Mouse (Mus musculus): ENCODE measurements around the gene Lpin3.

Gene Lpin3

GRCm38 (mm10) chr2:160886221-160886620 is 5.8 kb downstream of the Lpin3 start:
- in situ Hi-C loops (cut with MboI), result loop anchor here (10.0 kb wide), 1 partner anchor 291 kb away; no protein-coding TSS in a partner anchor

- in situ Hi-C loops (cut with MboI), result loop anchor here (10.0 kb wide), 1 partner anchor 292 kb away; no protein-coding TSS in a partner anchor
Observed at GRCm38 (mm10) chr2:160887284-160887683, 6.8 kb downstream of the Lpin3 start.

GRCm38 (mm10) chr2:160887859-160888258 is 7.4 kb downstream of the Lpin3 start:
- in situ Hi-C loops (cut with MboI), result loop anchor here (10.0 kb wide), 1 partner anchor 293 kb away; no protein-coding TSS in a partner anchor

GRCm38 (mm10) chr2:160891045-160891444 is 10.6 kb downstream of the Lpin3 start:
- in situ Hi-C loops (cut with MboI), result no loop called here

GRCm38 (mm10) chr2:160891697-160892096 is 11.2 kb downstream of the Lpin3 start:
- in situ Hi-C loops (cut with MboI), result no loop called here

GRCm38 (mm10) chr2:160901656-160902412 is 21.4 kb downstream of the Lpin3 start:
- in situ Hi-C loops (cut with MboI), result no loop called here

- in situ Hi-C loops (cut with MboI), result no loop called here
Observed at GRCm38 (mm10) chr2:160905301-160905700, 24.8 kb downstream of the Lpin3 start.

- in situ Hi-C loops (cut with MboI), result no loop called here
Observed at GRCm38 (mm10) chr2:160906101-160906500, 25.6 kb downstream of the Lpin3 start.

GRCm38 (mm10) chr2:160908607-160909006 is 28.1 kb downstream of the Lpin3 start:
- in situ Hi-C loops (cut with MboI), result no loop called here

GRCm38 (mm10) chr2:160910633-160911032 is 30.2 kb downstream of the Lpin3 start:
- in situ Hi-C loops (cut with MboI), result no loop called here

- in situ Hi-C loops (cut with MboI), result no loop called here
Observed at GRCm38 (mm10) chr2:160911558-160912201, 31.2 kb downstream of the Lpin3 start.

- in situ Hi-C loops (cut with MboI), result no loop called here
Observed at GRCm38 (mm10) chr2:160912231-160912671, 31.8 kb downstream of the Lpin3 start, which contains the start of gene Emilin3. TSS of gene Emilin3 (minus strand) at chr2:160912328.

- in situ Hi-C loops (cut with MboI), result no loop called here
Observed at GRCm38 (mm10) chr2:160914656-160915055, 34.2 kb downstream of the Lpin3 start.

- in situ Hi-C loops (cut with MboI), result no loop called here
Observed at GRCm38 (mm10) chr2:160915821-160916610, 35.5 kb downstream of the Lpin3 start.

GRCm38 (mm10) chr2:160916714-160917113 is 36.2 kb downstream of the Lpin3 start:
- in situ Hi-C loops (cut with MboI), result no loop called here

GRCm38 (mm10) chr2:160917313-160917712 is 36.8 kb downstream of the Lpin3 start:
- in situ Hi-C loops (cut with MboI), result no loop called here

- in situ Hi-C loops (cut with MboI), result no loop called here
Observed at GRCm38 (mm10) chr2:160918154-160918929, 37.9 kb downstream of the Lpin3 start.

- in situ Hi-C loops (cut with MboI), result no loop called here
Observed at GRCm38 (mm10) chr2:160918930-160919215, 38.4 kb downstream of the Lpin3 start.

GRCm38 (mm10) chr2:160921285-160921684 is 40.8 kb downstream of the Lpin3 start:
- in situ Hi-C loops (cut with MboI), result no loop called here

- in situ Hi-C loops (cut with MboI), result no loop called here
Observed at GRCm38 (mm10) chr2:160925203-160925602, 44.7 kb downstream of the Lpin3 start.

- in situ Hi-C loops (cut with MboI), result no loop called here
Observed at GRCm38 (mm10) chr2:160931378-160931777, 50.9 kb downstream of the Lpin3 start.

- in situ Hi-C loops (cut with MboI), result no loop called here
Observed at GRCm38 (mm10) chr2:160932325-160932724, 51.9 kb downstream of the Lpin3 start.
